Mouse (Mus musculus) liver, embryonic 16.5 days (tissue): ENCODE data around the gene 4930404H24Rik. TPM values are rescaled to one million over a fixed set of nuclear protein-coding genes. Genes with fewer than 3 reads are reported as not detected.

ENCODE experiments used
- ATAC-seq: fragments of 200-750 bp; cut with Nextera tagmentation; 2 replicates; pipeline ENCODE4 v1.8.0; 2017; ENCODE audit warnings: low read depth, mild to moderate bottlenecking, moderate number of reproducible peaks, moderate library complexity
- H3K27ac ChIP-seq: fragments of 300-500 bp; sonication (generic); 2 replicates; pipeline ENCODE4 v1.5.1; 2014; ENCODE audit warnings: mild to moderate bottlenecking, low read length
- H3K27me3 ChIP-seq: fragments of 300-500 bp; sonication (generic); 2 replicates; pipeline ENCODE4 v1.6.1; 2014; ENCODE audit warnings: low read depth, low read length, mixed read lengths; ENCODE audit not compliant: control insufficient read depth, insufficient read depth
- H3K36me3 ChIP-seq: fragments of 300-500 bp; sonication (generic); 2 replicates; pipeline ENCODE4 v1.6.1; 2014; ENCODE audit warnings: mild to moderate bottlenecking; ENCODE audit not compliant: control insufficient read depth, insufficient read depth
- H3K4me1 ChIP-seq: fragments of 300-500 bp; sonication (generic); 2 replicates; pipeline ENCODE4 v1.6.1; 2014; ENCODE audit warnings: low read depth, low read length, mixed read lengths; ENCODE audit not compliant: control insufficient read depth
- H3K4me2 ChIP-seq: fragments of 300-500 bp; sonication (generic); 2 replicates; pipeline ENCODE4 v1.6.1; 2014; ENCODE audit warnings: low read depth, low read length, mixed read lengths
- H3K4me3 ChIP-seq: fragments of 300-500 bp; sonication (generic); 2 replicates; pipeline ENCODE4 v1.5.1; 2014; ENCODE audit warnings: low read depth, mild to moderate bottlenecking, low read length
- H3K9ac ChIP-seq: fragments of 300-500 bp; sonication (generic); 2 replicates; pipeline ENCODE4 v1.6.1; 2014; ENCODE audit warnings: low read depth, low read length
- H3K9me3 ChIP-seq: fragments of 300-500 bp; sonication (generic); replicated peaks from 2 replicates; pipeline ENCODE4 v1.6.1; 2016; ENCODE audit warnings: low read length; ENCODE audit not compliant: control insufficient read depth
- WGBS: fragments of 180-500 bp; shearing (Covaris S2); extraction: QIAGEN DNeasy Blood & Tissue Kit; methylation state at CpG from one replicate; pipeline ENCODE4 v1.1.7; 2014; ENCODE audit not compliant: insufficient replicate concordance; 5-methylcytosine and 5-hydroxymethylcytosine counted together
- polyA plus RNA-seq: library from polyadenylated mRNA; unstranded; fragments of >200 nt; fragmentation: Nextera tagmentation; extraction: Ambion mirVana; gene quantifications from 2 replicates; pipeline ENCODE4 v1.2.1, GENCODE M21; 2015

4930404H24Rik gene
- polyA plus RNA-seq, 1 experiment from 2014 or later: not detected

GRCm38 (mm10) chr2:153470983-153471382, 21.6 kb upstream of the 4930404H24Rik start:
- H3K4me1 ChIP-seq: peaks cover 3% of the 10 kb centered on the region
- no peak overlapping the region for H3K4me3 ChIP-seq
- no peaks in the 10 kb centered on the region for H3K27me3 ChIP-seq
- no peaks in the 10 kb centered on the region; the same call in 1 of the 2 replicates for H3K36me3 ChIP-seq
- no peak overlapping the region for H3K27ac ChIP-seq
- H3K4me2 ChIP-seq: no peak overlapping the region
- H3K9me3 ChIP-seq: no peaks in the 10 kb centered on the region
- whole genome bisulfite sequencing: 69% methylated on average over 3 of the region's 3 CpGs
- no peak for ATAC-seq
- no peak overlapping the region for H3K9ac ChIP-seq

DNA sequence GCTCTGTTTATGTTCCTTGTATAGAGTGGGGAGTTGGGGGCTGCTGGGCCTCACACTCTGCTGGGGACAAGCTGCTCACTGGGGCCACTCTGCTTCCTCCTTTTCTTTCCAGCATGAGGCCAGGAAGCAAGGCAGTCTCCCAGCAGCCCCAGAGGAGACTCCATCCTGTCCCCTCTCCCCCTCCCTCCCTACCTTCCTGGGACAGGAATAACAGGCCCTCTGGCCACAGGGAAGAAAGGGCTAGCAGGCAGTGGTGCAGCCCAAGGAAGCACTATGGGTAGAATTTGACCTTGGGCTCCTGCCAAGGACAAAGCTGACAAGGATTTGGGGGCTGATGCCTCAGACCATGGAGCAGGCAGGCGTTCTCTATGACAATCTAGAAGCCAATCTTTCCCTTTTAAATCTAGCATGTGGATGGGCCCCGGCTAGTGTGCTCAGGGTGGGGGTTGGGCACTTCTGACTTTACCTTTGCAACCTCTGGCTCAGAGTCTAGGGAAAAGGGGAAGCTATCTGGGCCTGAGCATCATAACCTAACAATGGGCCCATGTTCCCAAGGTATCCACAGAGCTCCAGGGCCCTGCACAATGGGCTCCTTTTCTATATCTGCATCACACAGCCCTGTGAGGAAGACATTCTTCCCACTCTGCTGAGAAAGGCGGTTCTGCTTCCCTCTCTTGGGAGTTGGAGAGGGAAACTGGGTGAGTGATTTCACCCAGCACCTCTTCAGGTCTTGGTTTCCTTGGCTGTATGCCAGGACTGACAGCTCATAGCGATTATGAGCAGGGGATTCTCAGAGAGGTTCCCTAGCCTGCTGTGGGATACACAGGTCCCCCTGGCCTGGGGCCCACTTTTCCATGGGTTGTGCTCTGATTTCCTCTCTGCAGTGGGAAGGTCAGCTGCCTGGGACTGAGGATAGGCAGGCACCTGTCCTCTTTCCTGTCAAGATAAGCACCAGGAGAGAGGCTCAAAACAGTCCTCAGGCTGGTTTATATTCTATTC, 17.2 kb upstream of the 4930404H24Rik start:
- H3K9me3 ChIP-seq: no peaks in the 10 kb centered on the region
- H3K4me2 ChIP-seq: no peak overlapping the region
- no peaks in the 10 kb centered on the region for H3K27me3 ChIP-seq
- H3K36me3 ChIP-seq: no peaks in the 10 kb centered on the region; the same call in 1 of the 2 replicates
- H3K4me3 ChIP-seq: no peak overlapping the region
- peaks cover 17% of the 10 kb centered on the region for H3K4me1 ChIP-seq
- ATAC-seq: no peak
- peak overlapping the region; percentile 25; the same call in 1 of the 2 replicates for H3K27ac ChIP-seq
- WGBS: 46% methylated on average over 4 of the region's 4 CpGs
- H3K9ac ChIP-seq: no peak overlapping the region

- no peaks in the 10 kb centered on the region for H3K36me3 ChIP-seq
- WGBS: 19% methylated on average over 4 of the region's 4 CpGs
- no peak overlapping the region for H3K27ac ChIP-seq
- peaks cover 33% of the 10 kb centered on the region for H3K4me1 ChIP-seq
- H3K4me3 ChIP-seq: no peak overlapping the region
- H3K9ac ChIP-seq: no peak overlapping the region
- ATAC-seq: peak; percentile 61
- H3K9me3 ChIP-seq: no peaks in the 10 kb centered on the region
- H3K27me3 ChIP-seq: no peaks in the 10 kb centered on the region
- H3K4me2 ChIP-seq: no peak overlapping the region
Observed at GRCm38 (mm10) chr2:153478583-153478982, 14.0 kb upstream of the 4930404H24Rik start.

- H3K9me3 ChIP-seq: no peaks in the 10 kb centered on the region
- 26% methylated on average over 1 of the region's 1 CpGs for WGBS
- ATAC-seq: no peak
- H3K9ac ChIP-seq: no peak overlapping the region
- no peaks in the 10 kb centered on the region for H3K27me3 ChIP-seq
- no peak overlapping the region for H3K4me2 ChIP-seq
- H3K4me3 ChIP-seq: no peak overlapping the region
- H3K27ac ChIP-seq: peak overlapping the region; percentile 8; the same call in 1 of the 2 replicates
- peaks cover 42% of the 10 kb centered on the region for H3K4me1 ChIP-seq
- H3K36me3 ChIP-seq: no peaks in the 10 kb centered on the region
Observed at GRCm38 (mm10) chr2:153479486-153479885, 13.1 kb upstream of the 4930404H24Rik start.

- Histone ChIP-seq H3K4me2 (no peak overlapping the region), H3K4me1 (peaks cover 46% of the 10 kb centered on the region), H3K4me3 (no peak overlapping the region), H3K36me3 (no peaks in the 10 kb centered on the region), H3K27me3 (no peaks in the 10 kb centered on the region), H3K9me3 (no peaks in the 10 kb centered on the region), H3K27ac (0 out of 2 replicates have a peak overlapping the region, but pooled peaks have one; percentile 1), H3K9ac (0 out of 2 replicates have a peak overlapping the region, but pooled peaks have one; percentile 3)
- ATAC-seq: no peak
- WGBS: 65% methylated on average over 7 of the region's 7 CpGs
Observed at GRCm38 (mm10) chr2:153481108-153481860, 11.3 kb upstream of the 4930404H24Rik start.

- Histone ChIP-seq H3K4me1 (peaks cover 46% of the 10 kb centered on the region), H3K4me2 (no peak overlapping the region), H3K9ac (0 out of 2 replicates have a peak overlapping the region, but pooled peaks have one; percentile 3), H3K27ac (no peak overlapping the region), H3K36me3 (no peaks in the 10 kb centered on the region), H3K9me3 (no peaks in the 10 kb centered on the region), H3K27me3 (no peaks in the 10 kb centered on the region), H3K4me3 (no peak overlapping the region)
- WGBS: 58% methylated on average over 2 of the region's 2 CpGs
- no peak for ATAC-seq
Observed at GRCm38 (mm10) chr2:153481861-153482120, 10.8 kb upstream of the 4930404H24Rik start.

- H3K9me3 ChIP-seq: no peaks in the 10 kb centered on the region
- peak overlapping the region; percentile 53 for H3K4me2 ChIP-seq
- peak overlapping the region; percentile 47 for H3K27ac ChIP-seq
- H3K27me3 ChIP-seq: no peaks in the 10 kb centered on the region
- H3K9ac ChIP-seq: peak overlapping the region; percentile 52
- ATAC-seq: peak; percentile 75
- peaks cover 46% of the 10 kb centered on the region for H3K4me1 ChIP-seq
- H3K4me3 ChIP-seq: peak overlapping the region; percentile 16; the same call in 1 of the 2 replicates
- WGBS: 11% methylated on average over 20 of the region's 20 CpGs
- no peaks in the 10 kb centered on the region for H3K36me3 ChIP-seq
Observed at GRCm38 (mm10) chr2:153483118-153483983, 9.2 kb upstream of the 4930404H24Rik start.

- Histone ChIP-seq H3K4me1 (peaks cover 42% of the 10 kb centered on the region), H3K27me3 (no peaks in the 10 kb centered on the region), H3K9me3 (no peaks in the 10 kb centered on the region), H3K27ac (peak overlapping the region; percentile 47; the same call in 1 of the 2 replicates), H3K9ac (no peak overlapping the region), H3K4me2 (no peak overlapping the region; the same call in 1 of the 2 replicates), H3K36me3 (no peaks in the 10 kb centered on the region), H3K4me3 (no peak overlapping the region)
- ATAC-seq: no peak
- 71% methylated on average over 4 of the region's 4 CpGs for WGBS
Observed at GRCm38 (mm10) chr2:153484071-153484470, 8.5 kb upstream of the 4930404H24Rik start.
